Mouse (Mus musculus) midbrain, embryonic 10.5 days (tissue): ENCODE results near the gene Lig1. TPM values are rescaled to one million over a fixed set of nuclear protein-coding genes. Genes with fewer than 3 reads are reported as not detected.

ENCODE experiments used
- DNase-seq: peaks from one replicate; pipeline ENCODE4 v3.0.0-alpha.2; 2017; ENCODE audit warnings: low spot score
- H3K27ac ChIP-seq: fragments of 300-500 bp; sonication (generic); replicated peaks from 2 replicates; pipeline ENCODE4 v1.5.1; 2016; ENCODE audit warnings: mild to moderate bottlenecking
- H3K27me3 ChIP-seq: fragments of 300-500 bp; sonication (generic); 2 replicates; pipeline ENCODE4 v1.6.1; 2016; ENCODE audit warnings: low read depth, mild to moderate bottlenecking; ENCODE audit not compliant: poor library complexity, severe bottlenecking
- H3K36me3 ChIP-seq: fragments of 300-500 bp; sonication (generic); 2 replicates; pipeline ENCODE4 v1.6.1; 2016; ENCODE audit warnings: mild to moderate bottlenecking, moderate library complexity
- H3K4me1 ChIP-seq: fragments of 300-500 bp; sonication (generic); 2 replicates; pipeline ENCODE4 v1.6.1; 2016
- H3K4me3 ChIP-seq: fragments of 300-500 bp; sonication (generic); 2 replicates; pipeline ENCODE4 v1.5.1; 2016; ENCODE audit warnings: mild to moderate bottlenecking, moderate library complexity
- H3K9me3 ChIP-seq: fragments of 300-500 bp; sonication (generic); replicated peaks from 2 replicates; pipeline ENCODE4 v1.6.1; 2016; ENCODE audit warnings: mild to moderate bottlenecking
- WGBS: fragments of 180-500 bp; shearing (Covaris S2); methylation state at CpG from one replicate; pipeline ENCODE4 v1.1.7; 2016; 5-methylcytosine and 5-hydroxymethylcytosine counted together
- polyA plus RNA-seq: library from polyadenylated mRNA; unstranded; fragments of >200 nt; fragmentation: Nextera tagmentation; extraction: Ambion mirVana; gene quantifications from 2 replicates; pipeline ENCODE4 v1.2.1, GENCODE M21; 2016

Gene Lig1
- polyA plus RNA-seq, 1 experiment from 2014 or later = 165 TPM

DNA sequence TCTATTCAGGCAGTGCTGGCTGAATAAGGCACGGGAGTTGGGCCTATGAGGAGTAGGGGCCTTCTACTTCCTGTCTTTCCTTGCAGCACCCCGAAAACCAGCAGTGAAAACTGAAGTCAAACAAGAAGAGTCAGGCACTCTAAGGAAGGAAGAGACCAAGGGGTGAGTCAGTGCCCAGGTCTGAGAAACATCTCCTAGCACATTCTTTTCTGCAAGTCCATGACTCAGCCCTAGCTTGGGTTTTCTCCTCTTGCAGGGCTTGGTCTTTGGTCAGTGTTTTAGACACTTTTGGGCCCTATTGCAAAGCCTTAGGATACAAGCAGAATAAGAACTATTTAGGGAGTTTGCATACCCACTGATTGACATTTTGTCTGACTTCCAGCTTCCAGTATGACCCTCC, 14.3 kb downstream of the Lig1 start:
- DNase-seq = no peak
- 72% methylated on average over 2 of the region's 2 CpGs for WGBS
- no peak overlapping the region for H3K4me3 ChIP-seq

DNA sequence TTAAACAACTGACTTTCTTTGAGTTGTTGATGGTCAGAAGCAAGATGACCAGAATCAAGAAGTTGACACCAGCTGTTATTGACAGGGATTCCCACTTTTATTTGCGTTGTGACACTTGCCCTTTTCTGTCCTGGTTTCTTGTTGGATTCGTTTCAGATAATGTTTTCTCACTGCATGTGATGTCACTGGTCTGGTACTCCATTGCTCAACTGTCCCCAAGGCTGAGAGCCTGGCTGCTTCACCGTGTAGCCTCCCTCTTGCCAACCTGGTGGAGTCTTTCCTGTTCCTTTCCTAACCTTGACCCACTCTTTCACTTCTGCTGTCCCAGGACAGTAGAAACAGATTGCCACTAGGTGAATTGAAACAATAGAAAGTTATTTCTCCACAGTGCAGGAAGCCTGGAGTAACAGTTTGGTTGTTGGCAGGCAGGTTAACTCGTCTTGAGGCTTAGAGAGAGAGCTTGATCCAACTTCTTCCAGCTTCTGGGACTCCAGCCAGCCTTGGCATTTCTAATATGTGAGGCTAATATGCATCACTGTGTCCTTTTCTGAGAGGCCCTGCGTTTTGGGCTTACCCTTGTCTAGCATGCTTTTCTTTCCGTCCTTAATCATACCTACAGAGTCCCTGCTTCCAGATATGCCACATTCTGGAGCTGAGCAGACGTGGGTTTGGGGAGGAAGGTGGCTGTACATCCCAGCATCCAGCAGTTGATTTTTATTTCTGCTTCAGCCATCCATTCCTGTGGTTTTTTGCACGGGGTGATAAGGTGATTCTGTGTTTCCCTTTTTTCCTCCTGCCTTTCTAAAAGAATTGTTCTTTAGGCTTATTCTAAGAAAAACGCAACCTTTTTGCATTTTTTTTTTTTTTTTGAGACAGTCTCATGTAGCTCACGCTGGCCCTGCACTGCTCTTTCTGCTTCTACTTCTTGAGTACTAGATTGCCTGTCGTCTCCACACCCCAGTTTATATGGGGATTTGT, 17.1 kb downstream of the Lig1 start:
- no peaks in the 10 kb centered on the region for H3K9me3 ChIP-seq
- no peak overlapping the region for H3K4me3 ChIP-seq
- DNase-seq = no peak
- 91% methylated on average over 11 of the region's 11 CpGs for WGBS
- H3K36me3 ChIP-seq = peaks cover 100% of the 10 kb centered on the region
- no peaks in the 10 kb centered on the region for H3K27me3 ChIP-seq
- no peak overlapping the region for H3K27ac ChIP-seq
- H3K4me1 ChIP-seq = no peaks in the 10 kb centered on the region

More for the DNA sequence above, 14.3 kb downstream of the Lig1 start:
- H3K27me3 ChIP-seq = no peaks in the 10 kb centered on the region
- no peak overlapping the region for H3K27ac ChIP-seq
- H3K9me3 ChIP-seq = no peaks in the 10 kb centered on the region
- H3K4me1 ChIP-seq = no peaks in the 10 kb centered on the region
- peaks cover 100% of the 10 kb centered on the region for H3K36me3 ChIP-seq

GRCm38 (mm10) chr7:13295256-13295655, 18.2 kb downstream of the Lig1 start:
- H3K36me3 ChIP-seq = peaks cover 100% of the 10 kb centered on the region
- H3K4me3 ChIP-seq = no peak overlapping the region
- H3K4me1 ChIP-seq = no peaks in the 10 kb centered on the region
- no peaks in the 10 kb centered on the region for H3K9me3 ChIP-seq
- no peak overlapping the region for H3K27ac ChIP-seq
- no peak for DNase-seq
- WGBS = 91% methylated on average over 7 of the region's 7 CpGs
- H3K27me3 ChIP-seq = no peaks in the 10 kb centered on the region

DNA sequence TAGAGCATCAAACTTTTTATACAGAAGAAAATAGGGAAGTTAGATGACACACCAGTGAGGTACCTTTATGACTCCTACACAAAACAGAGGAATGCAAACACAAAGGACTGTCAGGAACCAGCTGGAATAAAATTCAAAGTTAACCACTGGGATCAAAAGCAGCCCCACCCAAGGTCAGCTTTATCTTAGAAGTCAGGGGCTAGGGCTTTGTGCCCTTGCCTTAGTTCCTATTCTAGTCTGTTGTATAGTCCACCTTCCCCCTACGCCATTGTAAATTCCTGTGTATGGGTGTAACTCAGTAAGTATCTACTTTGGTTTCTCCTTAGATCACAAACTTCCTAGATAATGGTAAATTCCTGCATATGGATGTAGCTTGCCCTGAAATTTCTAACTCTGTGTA, 20.6 kb downstream of the Lig1 start:
- H3K36me3 ChIP-seq = peaks cover 100% of the 10 kb centered on the region
- no peak for DNase-seq

DNA sequence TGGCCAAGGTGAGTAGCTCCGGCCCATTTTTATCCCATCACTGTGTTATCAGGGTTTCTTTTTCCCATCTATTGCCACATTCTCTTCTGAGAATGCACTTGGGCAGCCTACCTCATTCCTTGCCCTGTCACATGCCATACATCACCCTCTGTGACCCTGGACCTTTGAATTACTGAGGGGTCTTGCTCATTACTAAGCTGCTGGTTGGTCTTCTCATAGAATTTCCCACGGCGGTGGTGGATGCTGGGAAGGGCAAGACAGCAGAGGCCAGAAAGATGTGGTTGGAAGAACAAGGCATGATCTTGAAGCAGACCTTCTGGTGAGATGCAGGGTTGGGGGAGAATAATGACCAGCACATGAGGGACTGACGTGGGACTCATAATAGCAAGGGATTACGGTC, 21.7 kb downstream of the Lig1 start:
- no peaks in the 10 kb centered on the region for H3K27me3 ChIP-seq
- H3K4me3 ChIP-seq = no peak overlapping the region
- peaks cover 100% of the 10 kb centered on the region for H3K36me3 ChIP-seq
- DNase-seq = no peak
- no peaks in the 10 kb centered on the region for H3K9me3 ChIP-seq
- 94% methylated on average over 5 of the region's 5 CpGs for WGBS
- H3K4me1 ChIP-seq = no peaks in the 10 kb centered on the region
- H3K27ac ChIP-seq = no peak overlapping the region

More for the DNA sequence above, 20.6 kb downstream of the Lig1 start:
- Histone ChIP-seq H3K27me3 (no peaks in the 10 kb centered on the region), H3K9me3 (no peaks in the 10 kb centered on the region), H3K4me1 (no peaks in the 10 kb centered on the region), H3K27ac (no peak overlapping the region), H3K4me3 (no peak overlapping the region)
- WGBS = 98% methylated on average over 1 of the region's 1 CpGs

DNA sequence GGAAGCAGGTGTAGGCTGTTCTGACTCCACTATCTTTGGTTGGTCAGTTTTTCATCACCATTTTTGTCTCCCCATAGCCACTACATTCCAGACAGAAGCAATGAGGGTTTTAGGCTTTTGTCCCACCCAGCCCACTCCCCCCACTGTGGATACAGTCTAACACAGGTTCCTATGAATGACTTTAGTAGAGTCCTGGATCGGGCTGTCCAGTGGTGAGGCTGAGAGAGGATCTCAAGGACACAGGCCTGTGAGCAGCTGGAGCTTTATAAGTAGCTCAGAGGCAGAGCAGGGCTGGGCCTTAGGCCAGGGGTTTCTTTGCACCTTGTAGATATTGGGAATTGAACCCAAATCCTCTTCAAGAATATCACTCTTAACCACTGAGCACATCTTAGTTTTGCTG, 24.6 kb downstream of the Lig1 start:
- Histone ChIP-seq H3K4me3 (no peak overlapping the region), H3K27me3 (no peaks in the 10 kb centered on the region), H3K36me3 (peaks cover 100% of the 10 kb centered on the region), H3K9me3 (no peaks in the 10 kb centered on the region), H3K4me1 (no peaks in the 10 kb centered on the region), H3K27ac (no peak overlapping the region)
- WGBS = 95% methylated on average over 1 of the region's 1 CpGs
- no peak for DNase-seq

- peaks cover 100% of the 10 kb centered on the region for H3K36me3 ChIP-seq
- DNase-seq = no peak
- 86% methylated on average over 2 of the region's 2 CpGs for WGBS
- H3K27me3 ChIP-seq = no peaks in the 10 kb centered on the region
- no peaks in the 10 kb centered on the region for H3K9me3 ChIP-seq
- H3K27ac ChIP-seq = no peak overlapping the region
- H3K4me3 ChIP-seq = no peak overlapping the region
- no peaks in the 10 kb centered on the region for H3K4me1 ChIP-seq
Measured at GRCm38 (mm10) chr7:13302780-13303179, 25.7 kb downstream of the Lig1 start.

DNA sequence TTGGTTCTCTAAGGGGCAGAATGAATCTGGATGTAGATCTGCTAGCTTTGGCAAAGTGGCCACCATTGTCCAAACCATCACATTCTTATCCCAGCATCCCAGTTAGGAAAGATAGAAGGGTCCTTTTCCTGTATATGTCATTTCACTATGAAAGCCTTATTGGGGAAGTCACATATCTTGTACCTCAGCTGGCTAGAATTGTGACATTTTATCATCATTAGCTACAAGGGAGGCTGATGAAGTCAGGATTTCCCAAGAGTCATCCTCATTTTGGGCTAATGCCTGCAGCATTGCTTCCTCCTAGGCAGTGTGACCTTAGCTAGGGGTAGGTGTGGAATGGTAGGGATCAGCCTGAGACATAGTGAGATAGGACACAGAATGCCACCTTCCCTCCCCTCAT, 26.3 kb downstream of the Lig1 start:
- no peaks in the 10 kb centered on the region for H3K27me3 ChIP-seq
- no peaks in the 10 kb centered on the region for H3K4me1 ChIP-seq
- H3K4me3 ChIP-seq = no peak overlapping the region
- H3K9me3 ChIP-seq = no peaks in the 10 kb centered on the region
- no peak for DNase-seq
- no peak overlapping the region for H3K27ac ChIP-seq
- H3K36me3 ChIP-seq = peaks cover 100% of the 10 kb centered on the region

GRCm38 (mm10) chr7:13309407-13309806, 32.3 kb downstream of the Lig1 start:
- H3K4me3 ChIP-seq = no peak overlapping the region
- no peak overlapping the region for H3K27ac ChIP-seq
- 94% methylated on average over 2 of the region's 2 CpGs for WGBS
- H3K4me1 ChIP-seq = no peaks in the 10 kb centered on the region
- H3K36me3 ChIP-seq = peaks cover 99% of the 10 kb centered on the region
- no peaks in the 10 kb centered on the region for H3K27me3 ChIP-seq
- H3K9me3 ChIP-seq = no peaks in the 10 kb centered on the region
- no peak for DNase-seq

DNA sequence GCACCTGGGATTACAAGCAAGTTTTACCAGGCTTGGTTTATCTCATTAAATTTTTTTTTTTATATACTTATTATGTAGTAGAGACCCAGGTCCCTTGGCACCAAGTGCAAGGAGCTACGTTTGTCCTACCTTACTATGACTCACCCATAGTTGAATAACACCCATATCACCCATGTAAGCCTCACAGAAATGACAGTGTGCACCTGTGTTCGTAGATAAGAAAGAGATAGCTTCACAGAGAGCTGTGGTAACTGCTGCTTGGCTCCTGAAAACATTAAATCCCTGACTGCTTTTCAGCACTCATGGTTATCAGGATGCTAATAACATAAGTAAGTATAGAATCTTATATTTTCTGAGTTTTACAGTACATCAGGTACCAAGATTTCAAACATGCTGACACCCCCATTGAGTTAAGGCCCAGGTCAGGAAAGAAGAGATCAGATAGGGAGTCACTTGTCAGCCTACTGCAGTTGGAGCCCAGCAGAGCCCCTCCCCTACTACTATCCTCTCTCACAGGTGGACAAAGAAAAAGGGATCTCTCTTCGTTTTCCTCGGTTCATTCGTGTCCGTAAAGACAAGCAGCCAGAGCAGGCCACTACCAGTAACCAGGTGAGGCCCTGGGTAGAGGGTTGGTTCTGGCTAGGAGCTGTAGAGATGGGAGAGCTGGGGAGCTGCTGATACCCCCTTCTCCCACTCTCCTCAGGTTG, 33.6 kb downstream of the Lig1 start:
- Histone ChIP-seq H3K27ac (no peak overlapping the region), H3K4me1 (no peaks in the 10 kb centered on the region), H3K36me3 (peaks cover 91% of the 10 kb centered on the region), H3K4me3 (no peak overlapping the region), H3K27me3 (no peaks in the 10 kb centered on the region), H3K9me3 (no peaks in the 10 kb centered on the region)
- WGBS = 90% methylated on average over 6 of the region's 6 CpGs
- no peak for DNase-seq

DNA sequence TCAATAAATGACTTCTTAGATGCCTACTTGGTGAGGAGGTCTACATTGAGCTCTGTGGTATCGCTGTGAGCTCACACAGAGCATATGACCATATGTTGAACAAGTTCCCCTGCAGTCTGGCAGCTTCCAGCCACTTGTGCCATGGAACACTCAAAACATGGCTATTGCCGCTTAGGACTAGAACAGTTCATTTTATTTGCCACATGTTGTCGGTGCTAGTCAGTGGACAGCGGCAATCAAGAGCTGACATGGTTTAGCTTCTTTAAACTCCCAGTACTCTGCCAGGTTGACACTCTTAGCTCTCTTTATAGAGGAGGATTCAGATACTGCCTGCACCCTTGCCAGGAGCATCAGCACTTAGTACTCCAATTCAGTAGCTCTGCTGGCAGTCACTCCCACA, 34.3 kb downstream of the Lig1 start:
- Histone ChIP-seq H3K27me3 (no peaks in the 10 kb centered on the region), H3K36me3 (peaks cover 86% of the 10 kb centered on the region), H3K4me3 (no peak overlapping the region), H3K27ac (no peak overlapping the region), H3K4me1 (no peaks in the 10 kb centered on the region), H3K9me3 (no peaks in the 10 kb centered on the region)
- DNase-seq = no peak
- 93% methylated on average over 4 of the region's 4 CpGs for WGBS

DNA sequence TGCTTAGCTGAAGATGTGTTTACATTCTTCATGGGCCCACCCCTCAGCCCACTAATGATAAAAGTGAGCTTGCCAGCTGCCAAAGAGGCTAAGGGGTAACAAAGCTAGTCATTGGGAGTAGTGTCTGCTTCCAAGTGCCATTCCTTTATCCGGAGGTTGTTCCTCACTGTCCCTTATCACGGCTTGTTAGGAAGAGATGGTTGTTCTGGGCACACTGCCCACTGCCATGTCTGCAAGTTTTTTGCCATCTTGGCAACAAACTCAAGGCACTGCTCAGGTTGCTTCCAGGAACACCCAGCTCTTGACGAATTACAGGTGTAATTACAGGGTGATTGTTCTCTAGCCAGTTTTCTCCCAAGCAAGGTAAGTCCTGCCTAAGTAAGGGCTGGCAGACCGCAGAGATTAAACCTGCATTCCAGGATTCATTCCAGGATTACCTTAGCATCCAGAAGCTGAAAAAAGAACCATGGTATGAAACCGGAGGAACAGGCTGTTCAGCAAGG, 37.1 kb downstream of the Lig1 start:
- no peaks in the 10 kb centered on the region for H3K27me3 ChIP-seq
- H3K9me3 ChIP-seq = no peaks in the 10 kb centered on the region
- H3K27ac ChIP-seq = no peak overlapping the region
- 91% methylated on average over 5 of the region's 5 CpGs for WGBS
- peaks cover 59% of the 10 kb centered on the region for H3K36me3 ChIP-seq
- no peak overlapping the region for H3K4me3 ChIP-seq
- H3K4me1 ChIP-seq = no peaks in the 10 kb centered on the region
- DNase-seq = no peak

GRCm38 (mm10) chr7:13321424-13321823, 44.3 kb downstream of the Lig1 start:
- Histone ChIP-seq H3K9me3 (no peaks in the 10 kb centered on the region), H3K36me3 (peaks cover 24% of the 10 kb centered on the region), H3K4me1 (no peaks in the 10 kb centered on the region), H3K4me3 (no peak overlapping the region), H3K27ac (no peak overlapping the region), H3K27me3 (no peaks in the 10 kb centered on the region)
- no peak for DNase-seq
- 88% methylated on average over 3 of the region's 3 CpGs for whole genome bisulfite sequencing
